Mouse (Mus musculus) kidney, adult 2 months (tissue): ENCODE results near the gene Arhgap29.

Experiments used
- CTCF ChIP-seq: fragments of 200-500 bp; conservative IDR thresholded peaks from 2 replicates; pipeline ENCODE4 v1.5.1; 2011; ENCODE audit warnings: low read depth, mild to moderate bottlenecking, control low read depth, low read length, moderate library complexity, mixed read lengths; ENCODE audit not compliant: insufficient read depth, insufficient read length
- POLR2A ChIP-seq: fragments of 200-500 bp; IDR thresholded peaks from one replicate; pipeline ENCODE4 v1.6.1; 2011; ENCODE audit warnings: low read depth, low read length, control low read depth

DNA sequence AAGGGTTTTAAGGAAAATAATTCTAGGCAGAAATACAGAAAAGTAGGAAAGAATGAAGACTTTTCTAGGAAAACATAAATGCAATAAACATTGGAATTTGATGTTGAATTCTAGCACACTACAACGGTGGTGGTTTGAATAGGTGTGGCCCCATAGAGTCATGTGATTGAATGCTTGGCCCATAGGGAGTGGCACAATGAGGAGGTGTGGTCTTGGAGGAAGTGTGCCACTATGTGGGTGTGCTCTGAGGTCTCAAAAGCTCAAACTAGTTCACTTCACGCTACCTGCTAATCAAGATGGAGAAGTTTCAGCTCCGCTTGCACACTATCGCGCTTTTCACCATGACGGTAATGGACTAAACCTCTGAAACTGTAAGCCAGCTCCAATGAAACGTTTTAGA, 66.1 kb downstream of the Arhgap29 start:
- TF ChIP-seq CTCF = no peak
- no peak for TF ChIP-seq POLR2A
